Mouse (Mus musculus): ENCODE measurements at regions not wholly inside any gene's neighbourhood (a gene's known extent, or its start where the extent isn't known, plus 50 kb on each side); places are given as distances from the start of the nearest gene placed in this dataset.

GRCm38 (mm10) chr12:71489295-71489694 is 179.6 kb downstream of the Dact1 start:
- 66% methylated on average over 7 of the region's 7 CpGs for WGBS (ENCODE audit: insufficient replicate concordance)
- ATAC-seq (ENCODE audit: insufficient read depth) (no peak), DNase-seq (ENCODE audit: low read depth in 3 of 3, low spot score in 3 of 3) (no peak)

GRCm38 (mm10) chr12:71494803-71495293 is 185.2 kb downstream of the Dact1 start:
- ATAC-seq (ENCODE audit: insufficient read depth), result no peak
- peaks cover 0 to 2% of the 10 kb centered on the region in 2 experiments; a peak in 1 of 4 replicates for H3K4me1 ChIP-seq (replicated peaks; ENCODE audit: control insufficient read depth in 2 of 2, insufficient read depth in 2 of 2, low read length in 1 of 2)
- H3K27me3 ChIP-seq (ENCODE audit: control insufficient read depth, insufficient read depth, low read length), result no peaks in the 10 kb centered on the region
- DNase-seq (ENCODE audit: low read depth in 3 of 3, low spot score in 3 of 3), result no peak
- TF ChIP-seq CTCF (IDR thresholded peaks at IDR 0.05; ENCODE audit: low read depth) (no peak), EP300 (IDR thresholded peaks at IDR 0.05; ENCODE audit: low read depth) (no peak)
- no peaks in the 10 kb centered on the region for H3K9me3 ChIP-seq (ENCODE audit: control insufficient read depth, low read length)
- no peak overlapping the region for H3K4me2 ChIP-seq (ENCODE audit: low read depth)
- no peaks in the 10 kb centered on the region for H3K36me3 ChIP-seq (replicated peaks; ENCODE audit: control insufficient read depth, insufficient read depth, low read depth)
- H3K9ac ChIP-seq (replicated peaks), result no peak overlapping the region
- 57% methylated on average over 10 of the region's 10 CpGs for WGBS (ENCODE audit: insufficient replicate concordance)
- no peak overlapping the region for H3K27ac ChIP-seq
- H3K4me3 ChIP-seq (ENCODE audit: insufficient read depth in 1 of 2, low read depth in 2 of 2, low read length in 2 of 2), result no peak overlapping the region

More at GRCm38 (mm10) chr12:71489295-71489694, 179.6 kb downstream of the Dact1 start:
- TF ChIP-seq EP300 (IDR thresholded peaks at IDR 0.05; ENCODE audit: low read depth) (no peak), CTCF (IDR thresholded peaks at IDR 0.05; ENCODE audit: low read depth) (no peak)
- H3K9me3 ChIP-seq (ENCODE audit: control insufficient read depth, low read length), result no peaks in the 10 kb centered on the region
- H3K4me2 ChIP-seq (ENCODE audit: low read depth), result no peak overlapping the region
- no peak overlapping the region for H3K4me3 ChIP-seq (ENCODE audit: insufficient read depth in 1 of 2, low read depth in 2 of 2, low read length in 2 of 2)
- H3K27me3 ChIP-seq (ENCODE audit: control insufficient read depth, insufficient read depth, low read length), result no peaks in the 10 kb centered on the region
- peaks cover 0 to 2% of the 10 kb centered on the region in 2 experiments; a peak in 1 of 4 replicates for H3K4me1 ChIP-seq (replicated peaks; ENCODE audit: control insufficient read depth in 2 of 2, insufficient read depth in 2 of 2, low read length in 1 of 2)
- no peak overlapping the region for H3K9ac ChIP-seq (replicated peaks)
- H3K27ac ChIP-seq, result no peak overlapping the region
- no peaks in the 10 kb centered on the region for H3K36me3 ChIP-seq (replicated peaks; ENCODE audit: control insufficient read depth, insufficient read depth, low read depth)

DNA sequence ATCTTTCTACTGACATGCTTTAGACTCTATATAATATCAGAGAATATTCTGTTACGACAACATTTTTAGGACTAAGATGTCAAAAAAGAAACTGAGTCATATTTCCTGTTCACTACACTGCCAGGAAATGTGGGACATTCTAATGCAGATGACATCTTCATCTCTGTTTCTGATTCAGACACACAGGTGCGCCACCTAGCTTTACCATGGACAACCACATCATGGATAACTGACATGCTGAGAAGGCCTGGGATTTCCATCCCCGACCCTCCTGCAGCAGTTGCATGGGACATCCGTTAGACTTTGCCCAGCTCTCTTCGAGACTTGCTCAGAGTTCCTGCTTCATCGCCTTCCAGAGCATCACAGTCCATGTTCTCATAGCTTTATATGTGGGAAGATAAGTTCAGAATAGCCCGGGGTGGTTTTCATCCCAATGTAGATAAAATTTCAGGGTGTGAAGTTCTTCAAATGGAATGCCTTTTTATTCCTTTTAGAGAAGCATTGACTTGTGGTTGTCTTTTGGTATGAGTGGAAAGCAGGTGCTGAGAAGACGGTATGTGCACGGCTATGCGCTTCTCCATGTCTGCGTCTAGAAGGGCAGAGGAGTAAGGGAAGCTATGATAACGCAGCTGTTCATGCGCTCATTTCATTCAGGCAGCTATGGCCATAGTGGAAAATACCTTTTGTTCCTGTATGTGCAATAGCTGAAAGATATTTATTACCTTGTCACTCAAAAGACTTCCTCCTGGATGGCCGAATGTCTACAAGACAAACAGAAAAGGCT is 188.8 kb downstream of the Dact1 start:
- H3K4me2 ChIP-seq (ENCODE audit: low read depth), result no peak overlapping the region
- no peaks in the 10 kb centered on the region for H3K9me3 ChIP-seq (ENCODE audit: control insufficient read depth, low read length)
- H3K27ac ChIP-seq, result no peak overlapping the region
- H3K9ac ChIP-seq (replicated peaks), result no peak overlapping the region
- no peak overlapping the region for H3K4me3 ChIP-seq (ENCODE audit: insufficient read depth in 1 of 2, low read depth in 2 of 2, low read length in 2 of 2)
- peak; percentile 42 for TF ChIP-seq CTCF (IDR thresholded peaks at IDR 0.05; ENCODE audit: low read depth)
- TF ChIP-seq EP300 (IDR thresholded peaks at IDR 0.05; ENCODE audit: low read depth), result no peak
- WGBS (ENCODE audit: insufficient replicate concordance), result 67% methylated on average over 14 of the region's 14 CpGs
- H3K27me3 ChIP-seq (ENCODE audit: control insufficient read depth, insufficient read depth, low read length), result no peaks in the 10 kb centered on the region
- H3K36me3 ChIP-seq (replicated peaks; ENCODE audit: control insufficient read depth, insufficient read depth, low read depth), result no peaks in the 10 kb centered on the region
- DNase-seq (ENCODE audit: low read depth in 3 of 3, low spot score in 3 of 3) (no peak), ATAC-seq (ENCODE audit: insufficient read depth) (no peak)
- H3K4me1 ChIP-seq (replicated peaks; ENCODE audit: control insufficient read depth in 2 of 2, insufficient read depth in 2 of 2, low read length in 1 of 2), result no peaks in the 10 kb centered on the region

GRCm38 (mm10) chr12:71501299-71501810 is 191.7 kb downstream of the Dact1 start:
- ATAC-seq (ENCODE audit: insufficient read depth), result no peak
- Histone ChIP-seq H3K4me2 (ENCODE audit: low read depth) (no peak overlapping the region), H3K4me3 (ENCODE audit: insufficient read depth in 1 of 2, low read depth in 2 of 2, low read length in 2 of 2) (no peak overlapping the region), H3K9me3 (ENCODE audit: control insufficient read depth, low read length) (no peaks in the 10 kb centered on the region), H3K4me1 (replicated peaks; ENCODE audit: control insufficient read depth in 2 of 2, insufficient read depth in 2 of 2, low read length in 1 of 2) (no peaks in the 10 kb centered on the region), H3K36me3 (replicated peaks; ENCODE audit: control insufficient read depth, insufficient read depth, low read depth) (no peaks in the 10 kb centered on the region), H3K27me3 (ENCODE audit: control insufficient read depth, insufficient read depth, low read length) (no peaks in the 10 kb centered on the region), H3K9ac (replicated peaks) (no peak overlapping the region), H3K27ac (no peak overlapping the region)
- TF ChIP-seq CTCF (IDR thresholded peaks at IDR 0.05; ENCODE audit: low read depth), result no peak
- 43% methylated on average over 7 of the region's 7 CpGs for WGBS (ENCODE audit: insufficient replicate concordance)
- no peak for DNase-seq (ENCODE audit: low read depth in 3 of 3, low spot score in 3 of 3)

GRCm38 (mm10) chr12:71503265-71503664 is 193.6 kb downstream of the Dact1 start:
- no peak overlapping the region for H3K27ac ChIP-seq
- H3K4me1 ChIP-seq (replicated peaks; ENCODE audit: control insufficient read depth in 2 of 2, insufficient read depth in 2 of 2, low read length in 1 of 2), result no peaks in the 10 kb centered on the region
- WGBS (ENCODE audit: insufficient replicate concordance), result 74% methylated on average over 11 of the region's 11 CpGs
- H3K9ac ChIP-seq (replicated peaks), result no peak overlapping the region
- ATAC-seq (ENCODE audit: insufficient read depth), result no peak
- no peaks in the 10 kb centered on the region for H3K27me3 ChIP-seq (ENCODE audit: control insufficient read depth, insufficient read depth, low read length)
- H3K36me3 ChIP-seq (replicated peaks; ENCODE audit: control insufficient read depth, insufficient read depth, low read depth), result no peaks in the 10 kb centered on the region
- no peak for TF ChIP-seq CTCF (IDR thresholded peaks at IDR 0.05; ENCODE audit: low read depth)
- no peak for TF ChIP-seq EP300 (IDR thresholded peaks at IDR 0.05; ENCODE audit: low read depth)
- no peaks in the 10 kb centered on the region for H3K9me3 ChIP-seq (ENCODE audit: control insufficient read depth, low read length)
- no peak overlapping the region for H3K4me2 ChIP-seq (ENCODE audit: low read depth)
- no peak overlapping the region for H3K4me3 ChIP-seq (ENCODE audit: insufficient read depth in 1 of 2, low read depth in 2 of 2, low read length in 2 of 2)
- no peak for DNase-seq (ENCODE audit: low read depth in 3 of 3, low spot score in 3 of 3)

All from liver, embryonic 14.5 days (tissue).